Mouse (Mus musculus) ES-CJ7 (cell line): ENCODE data around the gene Erich2.
A peak's percentile ranks its signal among the peaks of the same experiment; 100 is the strongest.

ENCODE experiments used
- DNase-seq: peaks from one replicate; pipeline ENCODE4 v3.0.0; 2011; ENCODE audit warnings: low read depth, low spot score

The Erich2 gene

DNA sequence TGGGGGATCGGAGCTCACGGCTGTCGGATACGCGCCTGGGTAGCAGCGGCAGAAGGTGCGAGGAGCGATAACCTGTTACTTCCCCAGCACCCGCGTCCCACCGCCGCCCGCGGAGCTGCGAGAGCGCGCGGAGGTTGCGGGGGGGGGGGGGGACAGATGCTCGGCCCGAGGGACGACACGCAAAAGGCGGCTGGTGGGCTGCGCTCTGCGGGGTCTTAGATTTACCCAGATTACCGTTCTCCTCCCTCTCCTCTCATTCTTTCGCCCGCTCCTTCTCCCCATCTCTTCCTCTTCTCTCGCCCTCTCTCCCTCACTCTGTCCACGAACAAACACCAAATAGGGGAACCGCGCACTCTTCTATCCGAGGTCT lies 54.0 kb downstream of the Erich2 start:
- DNase-seq = no peak

DNA sequence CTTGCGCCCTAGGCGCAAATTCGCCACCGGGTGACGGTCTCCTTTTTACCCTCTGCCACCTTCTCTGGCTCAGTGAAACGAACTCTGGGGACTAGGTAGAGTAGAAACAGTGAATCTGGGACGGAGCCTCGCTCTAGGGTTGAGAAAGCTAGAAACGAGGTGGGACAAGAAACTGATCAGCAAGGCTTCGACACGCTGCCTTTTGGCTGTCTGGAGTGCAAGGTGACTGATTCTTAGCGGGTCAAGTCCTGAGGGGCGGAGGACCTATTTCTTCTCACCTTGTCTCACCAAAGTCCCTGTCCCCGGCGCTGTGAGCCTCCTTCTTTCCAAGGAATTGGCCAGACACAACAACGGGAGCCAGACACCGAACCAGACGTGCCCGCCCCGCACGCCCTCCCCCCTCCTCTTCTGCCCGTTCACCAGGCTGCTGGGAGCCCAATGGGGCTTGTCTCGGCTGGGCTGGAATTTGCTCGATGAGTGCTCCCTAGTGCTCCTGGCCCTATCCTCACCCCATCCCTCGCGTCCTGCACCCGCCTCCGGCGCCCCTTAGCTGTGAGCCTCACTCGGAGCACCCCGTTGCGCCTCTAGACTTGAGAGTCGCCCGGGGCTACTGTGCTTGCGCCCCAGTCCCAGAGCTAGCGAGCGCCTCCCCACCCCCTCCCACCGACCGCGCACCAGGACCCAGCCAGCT lies 54.5 kb downstream of the Erich2 start:
- DNase-seq = peak; percentile 51

DNA sequence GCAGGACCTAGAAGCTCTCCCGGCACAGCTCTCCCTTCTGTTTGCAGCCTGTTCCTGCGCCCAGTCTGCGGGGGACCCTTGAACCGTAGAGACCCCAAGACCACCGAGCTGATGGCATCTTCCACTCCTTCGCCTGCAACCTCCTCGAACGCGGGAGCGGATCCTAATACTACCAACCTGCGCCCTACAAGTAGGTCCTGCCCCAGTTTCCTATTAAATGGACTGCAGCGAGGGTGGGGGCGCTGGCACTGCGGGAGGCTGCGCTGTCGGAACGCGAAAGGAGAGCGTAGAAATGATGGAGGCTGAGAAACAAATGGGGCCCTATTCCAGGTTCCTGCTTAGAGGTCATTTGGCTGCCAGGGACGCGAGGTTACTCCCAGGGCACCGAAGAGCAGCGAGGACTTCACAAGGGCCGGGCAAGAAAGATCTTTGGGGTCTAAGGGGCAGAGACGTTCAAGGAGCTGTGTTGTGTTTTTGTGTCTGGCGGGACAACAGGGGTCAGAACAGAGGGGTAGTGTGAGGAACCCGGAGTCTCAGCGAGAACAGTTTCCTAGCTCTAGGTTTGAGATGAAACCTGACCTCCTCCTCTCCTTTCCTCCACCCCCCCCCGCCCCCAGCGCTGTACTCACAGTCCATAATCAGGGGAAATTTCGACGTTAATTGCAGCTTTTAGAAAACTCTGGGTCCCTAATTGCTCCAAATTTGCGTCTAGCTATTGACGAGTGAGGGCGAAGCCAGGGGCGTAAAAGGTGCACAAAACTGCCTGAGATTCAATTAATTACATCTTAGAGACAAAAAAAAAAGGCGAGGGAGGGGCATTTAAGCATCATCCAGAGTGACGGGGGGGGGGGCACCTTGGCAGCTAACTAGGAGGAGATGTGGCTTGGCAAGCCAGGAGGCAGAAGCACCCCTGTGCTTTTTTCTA lies 55.4 kb downstream of the Erich2 start:
- DNase-seq = peak; percentile 23

DNA sequence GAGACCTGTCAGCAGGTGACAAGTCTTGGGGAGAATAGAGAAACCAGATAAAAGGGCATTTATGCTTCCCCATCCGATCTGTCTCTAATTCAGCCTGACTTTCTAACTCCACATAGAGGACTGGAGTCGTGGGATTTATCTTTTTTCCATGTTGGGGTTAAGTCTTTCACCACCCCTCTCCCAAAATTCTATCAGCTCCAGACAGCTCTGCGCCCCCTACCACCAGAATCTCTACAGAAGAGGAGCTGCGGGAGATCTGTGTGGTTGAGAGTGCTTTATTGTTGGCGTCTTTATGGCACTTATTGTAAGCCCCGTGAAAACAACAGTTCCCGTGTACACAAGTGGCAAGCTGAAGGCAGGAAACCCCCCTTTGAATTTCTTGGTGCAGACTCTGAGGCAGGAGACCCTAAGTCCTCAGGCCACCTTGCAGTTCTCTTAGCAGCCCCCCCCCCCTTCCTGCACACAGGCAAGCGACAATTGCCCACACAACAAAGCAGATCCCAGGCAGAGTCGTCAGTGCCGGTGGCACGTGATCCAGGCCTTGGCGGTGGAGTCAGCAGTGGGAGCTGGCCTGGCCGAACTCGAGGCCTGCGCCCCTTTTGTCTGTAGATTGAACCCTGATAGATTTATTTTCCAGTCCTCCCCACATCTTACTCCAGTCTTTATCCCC lies 56.2 kb downstream of the Erich2 start:
- DNase-seq = no peak

DNA sequence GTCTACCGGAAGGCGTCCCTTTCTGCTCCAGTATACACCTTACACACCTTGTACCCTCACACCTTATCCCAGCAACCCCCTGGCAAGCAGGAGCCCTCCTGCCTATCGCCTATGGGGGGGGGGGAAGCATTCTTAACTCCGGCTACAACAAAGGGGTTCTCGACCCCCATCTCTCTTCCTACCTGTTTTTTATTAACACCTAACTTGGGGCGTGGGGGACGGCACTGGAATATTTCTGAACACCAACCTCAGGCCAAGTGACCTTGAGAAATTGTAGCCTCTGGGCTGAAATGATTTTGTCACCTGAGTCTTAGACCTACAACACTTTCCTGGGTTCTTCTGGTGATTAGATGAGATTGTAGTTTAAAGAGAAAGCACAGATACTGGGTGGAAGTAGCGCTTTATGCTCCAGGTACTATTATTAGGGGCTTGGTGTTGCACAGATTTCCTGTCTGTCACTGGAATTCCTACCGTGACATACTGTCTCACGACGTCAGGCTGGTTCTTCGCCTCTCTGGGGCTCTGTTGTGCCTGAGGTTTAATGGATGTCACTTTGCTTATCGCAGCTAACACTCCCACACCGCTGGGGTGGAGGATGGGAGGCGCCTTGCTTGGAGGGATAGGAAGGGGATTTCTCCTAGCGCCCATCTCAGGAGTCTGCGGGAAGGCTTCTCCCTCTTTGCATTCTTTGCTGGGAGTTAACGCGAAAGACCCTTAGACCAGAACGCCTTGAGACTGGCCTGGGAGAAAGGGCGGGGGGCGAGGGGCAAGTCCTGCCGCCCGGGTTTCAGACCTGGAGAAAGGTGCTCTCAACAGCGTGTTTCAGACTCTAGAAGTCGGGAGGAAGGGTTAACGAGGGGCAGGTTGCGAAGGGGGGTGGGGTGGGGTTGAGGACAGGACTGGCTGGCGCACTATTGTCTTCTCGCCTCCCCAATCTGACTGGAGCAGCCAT lies 57.3 kb downstream of the Erich2 start:
- DNase-seq = peak; percentile 29

DNA sequence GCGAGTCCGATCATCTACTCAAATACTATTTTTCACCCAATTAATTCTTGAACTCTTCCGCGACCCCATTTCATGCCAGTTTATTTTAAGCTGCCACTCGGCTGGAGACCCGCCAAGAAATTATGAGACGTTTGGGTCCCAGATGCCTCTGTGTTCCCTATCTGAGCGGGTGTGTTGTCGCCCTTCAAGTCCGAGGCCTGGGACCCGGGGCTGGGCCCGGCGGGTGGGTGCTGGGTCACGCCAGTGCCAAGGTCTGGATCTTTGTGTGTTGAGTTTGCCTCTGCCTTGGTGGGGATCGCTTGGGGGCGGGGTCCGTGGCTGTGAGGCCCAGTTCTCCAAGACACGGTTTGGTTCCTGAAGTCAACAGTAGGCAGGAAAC lies 58.0 kb downstream of the Erich2 start:
- peak; percentile 16 for DNase-seq

DNA sequence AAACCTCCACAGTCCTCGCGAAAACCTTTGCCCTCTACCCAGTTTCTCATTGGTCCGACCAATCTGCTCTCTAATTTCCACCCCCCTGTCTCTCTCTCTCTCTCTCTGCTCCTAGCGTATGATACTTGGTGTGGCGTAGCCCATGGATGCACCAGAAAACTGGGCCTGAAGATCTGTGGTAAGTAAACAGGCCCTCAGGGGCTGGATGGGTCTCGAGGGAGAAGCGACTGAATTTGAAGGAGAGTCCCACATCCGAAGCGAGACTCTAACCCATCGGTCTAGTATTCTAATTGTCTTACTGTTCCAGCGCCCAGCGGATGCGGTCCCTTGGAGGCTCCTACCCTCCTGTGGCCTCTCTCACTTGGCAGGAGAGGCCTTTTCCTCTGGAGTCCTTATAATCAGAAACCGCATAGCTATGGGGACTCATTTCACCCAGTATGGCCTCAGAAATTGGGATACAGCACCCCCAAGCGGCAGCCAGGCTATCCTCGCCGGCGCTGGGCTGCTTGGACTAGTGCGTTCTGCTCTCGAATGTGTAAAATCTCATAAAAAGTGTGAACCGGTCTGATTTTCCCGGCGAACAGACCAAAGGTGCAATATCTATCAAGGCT lies 58.6 kb downstream of the Erich2 start:
- DNase-seq = peak; percentile 58

DNA sequence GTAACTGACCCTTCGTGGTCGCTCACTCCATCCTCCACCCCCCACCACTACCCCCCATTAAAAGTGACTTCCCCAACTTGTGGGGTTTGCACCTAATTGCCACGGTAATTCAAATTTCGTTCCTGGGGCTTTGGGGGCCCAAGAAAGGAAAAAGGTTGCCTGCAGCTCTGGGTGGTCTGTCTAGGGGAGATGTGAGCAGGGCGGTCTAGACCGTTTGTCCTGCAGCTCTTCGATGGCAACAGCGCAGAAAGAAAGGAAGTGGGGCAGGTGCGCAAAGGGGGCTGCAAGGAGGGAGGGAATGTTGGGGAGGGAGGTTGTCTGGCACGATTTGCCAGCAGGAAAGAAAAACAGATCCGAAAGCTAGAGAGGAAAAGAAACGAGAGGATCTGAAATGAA lies 59.1 kb downstream of the Erich2 start:
- DNase-seq = peak; percentile 7

DNA sequence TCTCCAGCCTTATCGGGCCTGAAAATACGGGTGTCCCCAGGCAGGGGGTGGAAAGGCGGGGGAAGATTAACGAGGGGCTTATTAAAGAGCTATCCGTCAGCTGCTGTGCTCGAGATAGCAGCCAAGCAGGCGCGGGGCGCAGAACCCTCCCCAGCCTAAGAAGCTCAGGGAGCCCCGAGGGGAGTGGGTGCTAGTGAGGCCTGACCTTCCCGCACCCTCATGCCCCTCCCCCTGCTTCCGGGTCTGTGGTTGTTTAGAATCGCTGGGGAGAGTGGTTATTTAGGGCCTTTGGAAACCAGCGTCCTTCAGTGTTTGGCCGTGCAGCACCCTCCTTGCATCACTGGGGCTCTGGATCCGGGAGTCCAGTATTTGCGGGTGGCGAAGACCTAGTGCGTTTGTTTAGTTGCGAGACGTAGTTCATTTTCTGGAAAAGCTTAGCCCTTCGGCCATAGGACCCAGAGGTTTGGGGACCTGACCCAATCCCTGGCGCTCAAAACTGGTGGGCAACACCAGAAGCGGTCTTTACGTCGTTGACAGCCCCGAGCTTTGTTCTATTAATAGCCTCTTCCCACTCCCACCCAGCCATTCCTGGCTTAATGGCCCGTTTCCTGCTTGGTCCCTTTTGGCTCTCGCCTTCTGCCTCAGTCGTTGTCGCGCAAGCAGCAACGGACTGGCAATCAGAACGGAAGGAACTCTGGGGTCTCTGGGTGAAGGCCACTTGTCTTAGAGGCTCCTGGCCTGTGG lies 59.8 kb downstream of the Erich2 start:
- DNase-seq = peak; percentile 72

DNA sequence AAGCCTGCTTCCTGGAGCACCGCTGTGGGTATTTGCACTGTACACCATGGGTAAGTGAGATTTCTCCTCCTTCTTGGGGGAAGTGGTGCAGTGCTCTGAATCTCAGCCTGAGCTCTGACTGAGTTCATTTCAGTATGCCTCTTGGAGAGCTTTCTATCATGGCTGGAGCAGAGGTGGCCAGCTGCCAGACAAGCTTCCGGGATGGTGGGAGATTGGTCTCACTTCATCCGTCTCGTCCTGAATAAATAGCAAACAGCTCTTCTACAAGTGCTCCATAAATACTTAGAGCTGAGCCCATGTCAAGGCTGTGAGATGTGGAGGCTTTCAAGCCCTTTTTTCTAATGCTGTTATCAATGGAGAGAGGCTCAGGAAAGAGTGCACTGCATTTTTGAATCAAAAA lies 63.1 kb downstream of the Erich2 start:
- no peak for DNase-seq

DNA sequence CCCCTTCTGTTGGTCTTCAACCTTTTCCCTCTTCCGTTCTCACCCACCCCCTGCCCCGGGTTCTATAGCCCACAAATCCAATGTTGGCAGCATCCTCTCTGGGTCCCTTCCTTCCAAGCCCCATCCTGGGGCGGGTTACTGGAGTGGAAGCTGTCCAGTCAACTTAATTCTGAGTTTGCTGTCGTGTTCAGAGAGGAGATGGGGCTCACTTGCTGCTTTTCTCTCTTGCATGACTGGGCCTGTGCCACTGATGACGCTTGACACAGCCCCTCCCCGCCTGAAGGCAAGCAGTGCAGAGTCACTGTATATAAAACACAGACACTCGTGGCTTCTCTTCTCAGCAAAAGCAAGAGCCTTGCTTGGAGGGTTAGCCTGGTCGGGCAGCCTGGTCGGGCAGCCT lies 63.6 kb downstream of the Erich2 start:
- no peak for DNase-seq

DNA sequence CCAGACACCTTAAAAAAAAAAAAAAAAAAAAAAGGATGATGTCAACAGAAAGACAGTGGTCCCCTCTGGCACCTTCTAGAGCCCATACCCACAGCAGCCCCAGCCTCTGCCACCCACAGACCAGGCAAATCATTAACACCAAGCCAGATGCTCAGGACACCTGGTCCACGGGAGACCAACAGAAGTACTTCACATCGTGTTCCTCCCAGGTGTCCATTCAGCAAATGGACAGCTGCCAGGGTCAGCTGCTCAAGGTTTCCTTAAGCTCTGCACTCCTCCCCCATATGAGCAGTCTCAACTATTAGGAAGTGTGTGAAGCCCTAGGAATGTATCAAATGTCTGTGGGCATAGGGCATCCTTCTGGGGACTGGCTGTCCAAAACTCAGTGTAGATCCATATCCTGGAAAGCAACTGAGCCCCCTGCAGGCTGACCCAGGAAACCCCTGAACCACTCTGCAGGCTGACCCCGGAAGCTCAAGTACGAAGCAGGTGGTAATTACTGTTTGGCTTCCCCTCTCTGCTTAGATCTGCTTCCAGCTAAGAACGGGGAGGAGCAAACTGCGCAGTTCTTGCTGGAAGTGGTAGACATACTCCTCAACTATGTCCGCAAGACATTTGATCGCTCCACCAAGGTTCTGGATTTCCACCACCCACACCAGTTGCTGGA lies 65.1 kb downstream of the Erich2 start:
- DNase-seq = peak; percentile 9

DNA sequence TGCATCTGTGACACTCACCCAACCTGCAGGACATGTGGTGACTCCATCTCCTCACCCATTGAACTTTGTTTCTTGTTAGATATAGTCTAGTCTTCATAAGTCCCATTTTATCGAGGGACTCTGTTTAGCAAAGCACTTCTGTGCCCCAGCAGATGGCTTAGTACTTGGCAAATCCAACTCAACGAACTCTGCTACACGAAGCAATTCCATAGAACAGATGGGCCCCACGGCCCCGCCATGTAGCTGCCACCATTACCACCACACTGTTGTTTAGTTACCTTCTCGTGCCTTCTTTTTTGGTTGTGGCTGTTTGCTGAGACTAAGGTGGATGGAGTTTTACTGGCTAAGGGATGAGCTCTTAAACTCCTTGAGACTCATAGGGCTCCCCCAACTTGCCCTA lies 79.6 kb downstream of the Erich2 start:
- no peak for DNase-seq
